Mouse (Mus musculus): ENCODE measurements at regions not wholly inside any gene's neighbourhood (a gene's known extent, or its start where the extent isn't known, plus 50 kb on each side); places are given as distances from the start of the nearest gene placed in this dataset.

DNA sequence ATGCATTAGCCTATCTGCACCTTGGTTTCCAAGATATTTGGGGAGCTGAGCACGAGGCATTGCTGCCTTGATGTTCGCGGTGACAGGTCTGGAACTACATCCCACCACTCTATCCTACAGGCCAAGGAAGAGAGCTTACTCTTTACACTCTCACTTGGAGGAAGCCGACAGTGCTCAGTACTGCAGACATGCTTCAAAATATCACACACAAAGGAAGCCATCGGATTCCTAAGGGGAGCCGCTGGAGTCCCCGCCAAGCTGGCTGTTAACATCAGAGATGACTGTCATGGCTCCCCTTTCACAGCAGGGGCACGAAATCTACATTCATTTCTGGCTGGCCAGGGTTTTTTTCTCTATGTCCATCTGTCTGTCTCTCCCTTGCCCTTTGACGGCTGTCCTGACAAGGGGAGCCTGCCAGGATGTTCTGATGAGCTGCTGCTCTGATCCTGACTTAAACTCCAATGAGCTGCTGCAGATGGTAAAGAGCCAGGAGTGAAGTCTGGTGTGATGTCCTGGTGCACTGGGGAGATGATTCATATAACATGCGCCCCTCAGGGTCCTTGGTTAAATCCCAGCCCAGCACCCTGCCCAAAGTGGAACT, 425.6 kb downstream of the Ccdc171 start:
- H3K27me3 ChIP-seq (ENCODE audit: insufficient read depth, low read length) = no peaks in the 10 kb centered on the region
- WGBS = 79% methylated on average over 10 of the region's 10 CpGs
- H3K9ac ChIP-seq (replicated peaks; ENCODE audit: low read length) = no peak overlapping the region
- no peak overlapping the region for H3K4me3 ChIP-seq (ENCODE audit: low read length)
- no peaks in the 10 kb centered on the region for H3K9me3 ChIP-seq (ENCODE audit: low read length)
- H3K36me3 ChIP-seq (ENCODE audit: insufficient read depth, low read length) = no peaks in the 10 kb centered on the region
- no peaks in the 10 kb centered on the region for H3K4me1 ChIP-seq (ENCODE audit: insufficient read depth, low read length)
- ATAC-seq (ENCODE audit: low FRiP score, low TSS enrichment) = no peak
- H3K4me2 ChIP-seq (replicated peaks; ENCODE audit: low read depth, low read length) = no peak overlapping the region
- H3K27ac ChIP-seq (ENCODE audit: low read length) = no peak overlapping the region

DNA sequence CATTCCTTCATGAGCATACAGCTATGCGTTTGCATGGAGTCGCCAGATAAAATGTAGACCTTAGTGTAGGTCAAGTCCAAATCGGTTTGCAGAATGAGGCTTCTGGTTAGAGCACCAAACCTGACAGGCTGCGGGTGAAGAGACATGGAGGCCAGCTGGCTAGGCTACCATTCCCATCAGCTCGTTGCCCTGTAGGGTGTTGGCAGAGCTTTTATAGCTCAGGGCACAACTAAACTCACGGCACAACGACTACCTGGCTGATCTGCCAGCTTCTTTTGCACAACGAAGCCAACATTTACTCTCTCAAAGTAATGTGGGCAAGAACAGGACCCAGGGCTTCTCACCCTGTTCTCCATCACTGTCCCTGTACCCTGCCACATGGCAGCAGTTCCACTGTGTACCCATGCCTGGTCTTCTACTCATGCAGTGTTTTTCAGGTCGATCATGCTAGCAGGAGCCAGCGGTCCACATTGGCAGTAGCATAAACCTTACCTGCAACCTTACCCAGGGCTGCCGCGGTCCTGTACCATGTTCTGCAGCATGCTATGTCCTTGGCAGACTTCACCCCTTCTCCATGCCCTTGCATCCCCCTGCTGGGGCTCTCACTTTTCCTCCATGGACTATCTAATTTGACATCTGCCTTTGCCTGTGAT, 431.0 kb downstream of the Ccdc171 start:
- peaks cover 7% of the 10 kb centered on the region; the same call in 1 of the 2 replicates for H3K9me3 ChIP-seq (ENCODE audit: low read length)
- no peak for ATAC-seq (ENCODE audit: low FRiP score, low TSS enrichment)
- H3K27me3 ChIP-seq (ENCODE audit: insufficient read depth, low read length) = no peaks in the 10 kb centered on the region
- no peak overlapping the region for H3K9ac ChIP-seq (replicated peaks; ENCODE audit: low read length)
- H3K4me3 ChIP-seq (ENCODE audit: low read length) = no peak overlapping the region
- 88% methylated on average over 12 of the region's 12 CpGs for WGBS
- H3K4me1 ChIP-seq (ENCODE audit: insufficient read depth, low read length) = no peaks in the 10 kb centered on the region
- H3K4me2 ChIP-seq (replicated peaks; ENCODE audit: low read depth, low read length) = no peak overlapping the region
- no peak overlapping the region for H3K27ac ChIP-seq (ENCODE audit: low read length)
- no peaks in the 10 kb centered on the region for H3K36me3 ChIP-seq (ENCODE audit: insufficient read depth, low read length)

DNA sequence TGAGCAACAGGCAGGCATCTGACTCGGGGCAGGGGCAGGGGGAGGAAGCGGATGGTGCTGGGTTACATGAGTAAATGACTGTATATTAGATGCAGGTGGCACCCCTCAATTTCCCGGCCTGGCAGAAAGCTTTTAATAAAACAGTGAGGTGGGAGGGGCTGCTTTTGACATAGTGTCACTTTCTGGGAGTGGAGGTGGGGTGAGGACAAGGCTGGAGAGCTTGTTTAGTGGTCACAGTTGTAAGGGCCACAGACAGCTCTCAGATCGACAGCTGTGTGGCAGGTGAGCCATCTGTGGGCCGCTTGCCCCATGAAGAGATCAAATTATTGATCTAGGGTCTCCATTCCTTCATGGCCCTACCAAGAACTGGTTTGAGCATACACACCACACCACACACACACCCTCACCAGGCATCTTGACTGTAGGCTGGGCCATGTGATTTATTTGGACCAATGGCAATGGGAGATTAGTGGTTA, 431.9 kb downstream of the Ccdc171 start:
- Histone ChIP-seq H3K36me3 (ENCODE audit: insufficient read depth, low read length) (no peaks in the 10 kb centered on the region), H3K9me3 (ENCODE audit: low read length) (peaks cover 7% of the 10 kb centered on the region; the same call in 1 of the 2 replicates), H3K4me3 (ENCODE audit: low read length) (no peak overlapping the region), H3K9ac (replicated peaks; ENCODE audit: low read length) (no peak overlapping the region), H3K4me2 (replicated peaks; ENCODE audit: low read depth, low read length) (no peak overlapping the region), H3K27me3 (ENCODE audit: insufficient read depth, low read length) (no peaks in the 10 kb centered on the region), H3K27ac (ENCODE audit: low read length) (no peak overlapping the region), H3K4me1 (ENCODE audit: insufficient read depth, low read length) (no peaks in the 10 kb centered on the region)
- ATAC-seq (ENCODE audit: low FRiP score, low TSS enrichment) = peak; percentile 75
- 35% methylated on average over 5 of the region's 5 CpGs for WGBS

DNA sequence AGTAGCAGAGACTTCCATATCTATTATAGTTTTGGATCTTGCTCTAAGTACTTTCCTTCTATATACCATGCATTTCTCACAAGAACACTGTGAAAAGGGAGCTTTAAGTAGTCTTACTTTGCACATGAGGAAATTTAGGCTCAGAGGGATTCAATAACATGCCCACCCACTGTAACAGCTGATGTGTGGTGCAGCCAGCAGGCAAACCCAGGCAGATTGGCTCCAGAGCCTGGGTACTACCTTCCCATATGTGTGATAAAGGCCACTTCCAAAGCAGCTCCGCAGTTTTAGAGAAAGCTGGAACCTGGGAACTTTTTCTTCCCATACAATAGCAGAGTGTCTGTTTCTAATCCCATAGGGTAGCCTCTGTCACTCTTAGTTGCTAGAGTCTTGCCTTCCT, 441.6 kb downstream of the Ccdc171 start:
- Histone ChIP-seq H3K27me3 (ENCODE audit: insufficient read depth, low read length) (no peaks in the 10 kb centered on the region), H3K9me3 (ENCODE audit: low read length) (no peaks in the 10 kb centered on the region), H3K36me3 (ENCODE audit: insufficient read depth, low read length) (no peaks in the 10 kb centered on the region), H3K4me1 (ENCODE audit: insufficient read depth, low read length) (no peaks in the 10 kb centered on the region), H3K9ac (replicated peaks; ENCODE audit: low read length) (no peak overlapping the region), H3K4me2 (replicated peaks; ENCODE audit: low read depth, low read length) (no peak overlapping the region), H3K4me3 (ENCODE audit: low read length) (no peak overlapping the region), H3K27ac (ENCODE audit: low read length) (no peak overlapping the region)
- ATAC-seq (ENCODE audit: low FRiP score, low TSS enrichment) = no peak
- 87% methylated on average over 1 of the region's 1 CpGs for WGBS

DNA sequence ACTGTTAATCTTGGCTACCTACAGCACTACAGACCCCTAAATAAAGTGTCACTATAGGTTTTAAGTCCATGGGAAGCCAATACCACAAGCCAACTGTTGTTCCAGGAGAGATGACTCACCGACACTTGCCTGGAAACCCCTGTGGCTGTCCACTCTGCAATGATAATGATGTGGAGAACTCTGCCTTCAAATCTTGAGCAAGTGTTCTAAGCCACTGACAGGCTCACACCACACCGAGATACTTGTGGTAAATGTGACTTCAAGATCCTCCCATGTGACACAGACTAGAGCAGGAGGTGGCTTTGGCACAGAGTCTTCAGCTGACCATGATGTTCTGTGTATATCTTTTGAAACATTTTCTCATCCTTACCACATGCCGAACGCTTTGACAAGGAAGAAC, 447.8 kb downstream of the Ccdc171 start:
- Histone ChIP-seq H3K4me2 (replicated peaks; ENCODE audit: low read depth, low read length) (no peak overlapping the region), H3K4me1 (ENCODE audit: insufficient read depth, low read length) (peaks cover 3% of the 10 kb centered on the region; the same call in 1 of the 2 replicates), H3K27me3 (ENCODE audit: insufficient read depth, low read length) (no peaks in the 10 kb centered on the region), H3K4me3 (ENCODE audit: low read length) (no peak overlapping the region), H3K9ac (replicated peaks; ENCODE audit: low read length) (no peak overlapping the region), H3K27ac (ENCODE audit: low read length) (no peak overlapping the region), H3K36me3 (ENCODE audit: insufficient read depth, low read length) (no peaks in the 10 kb centered on the region), H3K9me3 (ENCODE audit: low read length) (no peaks in the 10 kb centered on the region)
- 90% methylated on average over 4 of the region's 4 CpGs for WGBS
- ATAC-seq (ENCODE audit: low FRiP score, low TSS enrichment) = no peak

DNA sequence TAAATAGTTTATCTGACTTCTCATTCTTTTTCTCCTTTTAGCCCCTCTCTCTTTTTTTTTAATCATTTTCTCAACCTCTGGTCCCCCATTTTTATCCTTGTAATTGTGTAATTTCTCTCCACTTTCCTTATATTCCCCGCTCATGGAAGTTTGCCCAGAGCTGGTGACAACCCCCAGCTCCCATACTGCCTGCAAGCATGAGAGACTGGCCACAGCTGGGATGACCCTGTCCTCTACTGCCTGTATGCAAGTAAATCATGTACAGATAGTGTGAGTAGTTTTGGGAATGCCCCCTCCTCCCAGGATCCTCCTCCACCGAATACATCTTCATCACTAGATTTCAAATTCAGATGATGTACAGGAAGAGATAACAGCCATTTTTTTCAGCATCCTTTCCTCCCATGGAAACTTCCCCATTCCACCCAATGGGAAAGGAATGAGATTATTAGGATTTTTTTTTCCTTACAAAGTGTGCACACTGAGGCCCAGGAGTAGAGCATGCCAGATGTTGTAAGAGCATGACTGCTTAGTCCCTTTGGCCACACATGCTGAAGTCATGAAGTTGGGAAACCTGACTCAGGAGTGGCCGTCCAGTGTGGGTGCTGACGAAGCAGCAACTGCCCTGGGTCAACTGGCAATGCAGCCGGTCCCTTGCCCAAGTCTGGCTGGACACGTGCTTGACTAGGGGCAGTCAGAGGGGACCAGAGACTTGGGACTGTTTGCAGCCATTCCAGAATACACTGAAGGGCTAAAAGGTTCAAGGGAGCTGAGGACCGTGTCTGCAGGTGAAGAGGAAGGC, 449.1 kb downstream of the Ccdc171 start:
- peaks cover 3% of the 10 kb centered on the region; the same call in 1 of the 2 replicates for H3K4me1 ChIP-seq (ENCODE audit: insufficient read depth, low read length)
- no peak overlapping the region for H3K4me3 ChIP-seq (ENCODE audit: low read length)
- H3K9me3 ChIP-seq (ENCODE audit: low read length) = no peaks in the 10 kb centered on the region
- H3K36me3 ChIP-seq (ENCODE audit: insufficient read depth, low read length) = no peaks in the 10 kb centered on the region
- H3K4me2 ChIP-seq (replicated peaks; ENCODE audit: low read depth, low read length) = no peak overlapping the region
- H3K27me3 ChIP-seq (ENCODE audit: insufficient read depth, low read length) = no peaks in the 10 kb centered on the region
- WGBS = 55% methylated on average over 7 of the region's 7 CpGs
- no peak overlapping the region for H3K27ac ChIP-seq (ENCODE audit: low read length)
- no peak overlapping the region for H3K9ac ChIP-seq (replicated peaks; ENCODE audit: low read length)
- peak; percentile 70; the same call in 1 of the 2 replicates for ATAC-seq (ENCODE audit: low FRiP score, low TSS enrichment)

DNA sequence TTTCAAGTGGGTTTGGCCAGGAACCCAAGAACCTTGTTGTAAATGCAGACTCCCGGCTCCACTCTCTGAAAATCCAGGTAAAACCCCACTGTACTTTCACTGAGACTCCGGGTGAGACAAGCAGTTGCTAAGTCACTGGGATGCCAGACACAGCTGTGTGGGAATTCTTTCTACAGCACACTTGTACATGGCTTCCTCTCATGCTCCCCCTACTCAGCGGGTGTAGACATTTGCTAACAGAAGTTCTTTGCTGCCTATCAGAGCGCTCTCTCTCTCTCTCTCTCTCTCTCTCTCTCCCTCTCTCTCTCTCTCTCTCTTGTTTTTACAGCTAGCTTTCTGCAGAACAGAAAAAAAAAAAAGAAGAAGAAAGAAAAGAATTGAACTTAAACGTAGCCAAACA, 450.2 kb downstream of the Ccdc171 start:
- Histone ChIP-seq H3K9ac (replicated peaks; ENCODE audit: low read length) (no peak overlapping the region), H3K27ac (ENCODE audit: low read length) (no peak overlapping the region)
- 64% methylated on average over 5 of the region's 5 CpGs for WGBS

DNA sequence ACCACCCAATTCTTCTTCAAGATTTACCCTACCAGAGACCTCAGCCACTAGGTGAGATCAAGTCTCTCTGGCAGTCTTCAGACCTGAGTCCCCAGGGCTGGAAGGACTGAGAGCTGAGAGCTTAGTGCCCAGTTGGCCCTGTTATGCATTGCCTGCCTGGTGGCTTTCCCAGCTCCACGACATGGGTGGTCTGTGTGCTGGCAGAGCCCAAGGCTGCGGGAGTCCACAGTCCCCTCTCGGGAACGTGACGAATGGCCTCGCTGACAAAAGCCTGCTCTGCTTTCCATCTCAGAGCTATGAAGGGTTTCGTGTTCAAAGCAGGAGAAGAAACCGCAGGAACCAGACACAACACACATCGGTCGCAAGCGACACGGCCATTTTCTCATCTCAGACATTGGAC, 450.7 kb downstream of the Ccdc171 start:
- no peaks in the 10 kb centered on the region for H3K36me3 ChIP-seq (ENCODE audit: insufficient read depth, low read length)

More for the DNA sequence above, 450.2 kb downstream of the Ccdc171 start:
- no peak for ATAC-seq (ENCODE audit: low FRiP score, low TSS enrichment)
- H3K36me3 ChIP-seq (ENCODE audit: insufficient read depth, low read length) = no peaks in the 10 kb centered on the region
- H3K4me1 ChIP-seq (ENCODE audit: insufficient read depth, low read length) = peaks cover 3% of the 10 kb centered on the region; the same call in 1 of the 2 replicates
- no peaks in the 10 kb centered on the region for H3K9me3 ChIP-seq (ENCODE audit: low read length)
- no peak overlapping the region for H3K4me3 ChIP-seq (ENCODE audit: low read length)
- H3K4me2 ChIP-seq (replicated peaks; ENCODE audit: low read depth, low read length) = no peak overlapping the region
- no peaks in the 10 kb centered on the region for H3K27me3 ChIP-seq (ENCODE audit: insufficient read depth, low read length)

DNA sequence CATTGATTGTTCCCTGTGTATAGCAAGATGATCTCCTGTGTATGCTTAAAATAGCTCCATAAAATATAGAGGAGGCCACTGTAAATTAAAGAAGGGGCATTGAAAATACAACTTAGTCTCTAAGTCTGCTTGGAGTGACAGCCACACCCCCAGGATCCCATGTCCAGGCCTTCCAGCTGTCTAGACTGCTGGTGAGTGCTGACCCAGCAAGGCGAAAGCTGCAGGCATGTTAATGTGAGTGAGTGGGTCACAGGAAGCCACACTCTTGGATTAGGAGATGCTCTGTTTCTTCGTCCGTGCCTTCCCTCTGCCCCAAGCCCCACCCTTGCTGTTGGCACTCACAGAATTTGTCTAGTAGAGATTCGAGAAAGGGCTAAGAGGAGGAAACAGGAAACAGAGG, 453.7 kb downstream of the Ccdc171 start:
- Histone ChIP-seq H3K4me3 (ENCODE audit: low read length) (no peak overlapping the region), H3K27me3 (ENCODE audit: insufficient read depth, low read length) (no peaks in the 10 kb centered on the region), H3K4me1 (ENCODE audit: insufficient read depth, low read length) (peaks cover 3% of the 10 kb centered on the region; the same call in 1 of the 2 replicates), H3K9ac (replicated peaks; ENCODE audit: low read length) (no peak overlapping the region), H3K4me2 (replicated peaks; ENCODE audit: low read depth, low read length) (no peak overlapping the region), H3K27ac (ENCODE audit: low read length) (no peak overlapping the region), H3K36me3 (ENCODE audit: insufficient read depth, low read length) (no peaks in the 10 kb centered on the region), H3K9me3 (ENCODE audit: low read length) (no peaks in the 10 kb centered on the region)
- WGBS = 47% methylated on average over 4 of the region's 4 CpGs
- no peak for ATAC-seq (ENCODE audit: low FRiP score, low TSS enrichment)

More for the DNA sequence above, 450.7 kb downstream of the Ccdc171 start:
- 35% methylated on average over 12 of the region's 12 CpGs for WGBS
- no peaks in the 10 kb centered on the region for H3K27me3 ChIP-seq (ENCODE audit: insufficient read depth, low read length)
- H3K27ac ChIP-seq (ENCODE audit: low read length) = peak overlapping the region; percentile 29; the same call in 1 of the 2 replicates
- H3K9me3 ChIP-seq (ENCODE audit: low read length) = no peaks in the 10 kb centered on the region
- H3K9ac ChIP-seq (replicated peaks; ENCODE audit: low read length) = no peak overlapping the region
- peaks cover 3% of the 10 kb centered on the region; the same call in 1 of the 2 replicates for H3K4me1 ChIP-seq (ENCODE audit: insufficient read depth, low read length)
- H3K4me3 ChIP-seq (ENCODE audit: low read length) = no peak overlapping the region
- 0 out of 2 replicates have a peak, but pooled peaks have one; percentile 42 for ATAC-seq (ENCODE audit: low FRiP score, low TSS enrichment)
- no peak overlapping the region for H3K4me2 ChIP-seq (replicated peaks; ENCODE audit: low read depth, low read length)

Data from kidney, embryonic 16.5 days (tissue).